Mouse (Mus musculus) intestine, embryonic 15.5 days (tissue): Measurements from ENCODE around the gene Hpf1. TPM values are rescaled to one million over a fixed set of nuclear protein-coding genes. Genes with fewer than 3 reads are reported as not detected.

Experiments used
- ATAC-seq: fragments of 200-750 bp; cut with Nextera tagmentation; 2 replicates; pipeline ENCODE4 v1.8.0; 2017; ENCODE audit warnings: moderate TSS enrichment, moderate library complexity
- H3K27ac ChIP-seq: fragments of 300-500 bp; sonication (generic); 2 replicates; pipeline ENCODE4 v1.5.1; 2015; ENCODE audit warnings: mild to moderate bottlenecking, inconsistent platforms
- H3K27me3 ChIP-seq: fragments of 300-500 bp; sonication (generic); replicated peaks from 2 replicates; pipeline ENCODE4 v1.6.1; 2015; ENCODE audit warnings: inconsistent platforms
- H3K36me3 ChIP-seq: fragments of 300-500 bp; sonication (generic); 2 replicates; pipeline ENCODE4 v1.6.1; 2015; ENCODE audit warnings: inconsistent platforms
- H3K4me1 ChIP-seq: fragments of 300-500 bp; sonication (generic); replicated peaks from 2 replicates; pipeline ENCODE4 v1.6.1; 2015; ENCODE audit warnings: inconsistent platforms
- H3K4me2 ChIP-seq: fragments of 300-500 bp; sonication (generic); replicated peaks from 2 replicates; pipeline ENCODE4 v1.6.1; 2015; ENCODE audit warnings: mild to moderate bottlenecking, inconsistent platforms
- H3K4me3 ChIP-seq: fragments of 300-500 bp; sonication (generic); replicated peaks from 2 replicates; pipeline ENCODE4 v1.5.1; 2015; ENCODE audit warnings: inconsistent platforms
- H3K9ac ChIP-seq: fragments of 300-500 bp; sonication (generic); 2 replicates; pipeline ENCODE4 v1.6.1; 2015; ENCODE audit warnings: inconsistent platforms
- H3K9me3 ChIP-seq: fragments of 300-500 bp; sonication (generic); 2 replicates; pipeline ENCODE4 v1.6.1; 2016; ENCODE audit warnings: inconsistent platforms
- WGBS: fragments of 180-500 bp; shearing (Covaris S2); methylation state at CpG from one replicate; pipeline ENCODE4 v1.1.7; 2015; 5-methylcytosine and 5-hydroxymethylcytosine counted together
- polyA plus RNA-seq: library from polyadenylated mRNA; unstranded; fragments of >200 nt; fragmentation: Nextera tagmentation; extraction: Ambion mirVana; gene quantifications from 2 replicates; pipeline ENCODE4 v1.2.1, GENCODE M21; 2015

Hpf1 gene
- polyA plus RNA-seq, 1 experiment from 2014 or later, result 100 TPM

DNA sequence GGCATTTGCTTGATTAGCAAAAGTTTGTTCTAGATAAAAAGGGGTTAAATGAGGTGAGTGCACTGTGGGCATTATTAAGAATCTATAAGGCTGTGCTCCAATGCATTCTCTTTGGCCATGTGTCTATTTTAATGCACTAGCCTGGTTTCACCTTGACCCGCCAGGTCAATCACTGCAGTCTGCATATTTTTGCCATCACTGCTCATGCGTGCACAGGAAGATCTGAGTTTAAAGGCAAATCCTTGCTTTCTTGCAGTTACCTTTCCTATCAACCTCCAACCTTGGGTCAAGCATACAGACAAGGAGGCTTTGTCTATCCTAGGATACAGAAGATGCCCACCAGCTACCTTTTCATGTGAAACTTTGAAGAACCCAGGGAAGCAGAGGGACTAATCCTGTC is 20.5 kb upstream of the Hpf1 start:
- no peak for ATAC-seq
- Histone ChIP-seq H3K9ac (no peak overlapping the region), H3K36me3 (no peaks in the 10 kb centered on the region), H3K4me3 (no peak overlapping the region), H3K4me2 (no peak overlapping the region), H3K9me3 (no peaks in the 10 kb centered on the region), H3K27me3 (no peaks in the 10 kb centered on the region), H3K4me1 (no peaks in the 10 kb centered on the region), H3K27ac (no peak overlapping the region)
- 79% methylated on average over 2 of the region's 2 CpGs for WGBS

DNA sequence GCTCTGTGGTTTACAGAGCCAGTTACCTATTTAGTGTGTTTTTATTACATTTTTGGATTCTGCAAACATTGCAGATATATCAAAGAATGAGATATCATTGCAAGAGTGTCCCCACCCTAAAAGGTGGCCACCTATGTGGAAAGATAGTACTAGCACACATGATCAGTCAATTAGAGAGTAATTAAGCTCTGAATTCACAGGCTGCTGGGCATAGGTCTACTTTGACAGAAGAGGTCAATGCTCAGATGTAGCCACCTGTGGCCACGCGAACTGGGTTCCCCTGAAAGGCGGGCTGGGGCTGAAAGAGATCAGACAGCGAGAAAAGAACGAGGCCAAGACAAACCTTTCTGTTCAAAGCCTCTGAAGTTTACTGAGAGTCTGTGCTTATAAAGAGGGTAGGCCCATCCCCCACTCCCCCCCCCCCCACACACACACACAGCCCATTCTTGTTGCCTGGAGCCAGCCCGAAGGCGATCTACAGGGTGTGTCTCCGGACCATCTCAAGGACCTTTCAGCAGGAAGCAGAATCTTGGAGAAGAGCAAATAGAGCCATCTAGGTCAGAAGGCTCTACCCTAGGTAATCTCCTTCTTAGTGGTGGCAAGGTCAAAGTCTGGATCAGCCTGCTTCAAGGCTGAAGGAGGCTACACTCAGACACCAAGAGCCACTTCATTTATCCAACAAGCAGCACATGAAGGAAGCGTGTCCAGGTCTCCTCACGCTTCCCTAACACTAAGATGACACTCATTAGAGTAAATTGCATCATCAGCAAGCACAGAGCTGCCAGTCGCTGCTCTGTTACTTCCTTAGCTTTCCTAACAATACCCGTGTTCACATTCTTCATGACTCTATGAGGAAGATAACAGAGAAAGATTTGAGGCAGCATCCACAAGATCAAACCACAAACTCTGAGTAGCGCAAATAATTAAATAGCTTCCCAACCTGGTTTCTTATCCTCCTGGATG is 19.7 kb upstream of the Hpf1 start:
- Histone ChIP-seq H3K27ac (no peak overlapping the region), H3K36me3 (no peaks in the 10 kb centered on the region), H3K4me3 (no peak overlapping the region), H3K9ac (no peak overlapping the region), H3K4me1 (no peaks in the 10 kb centered on the region), H3K27me3 (no peaks in the 10 kb centered on the region), H3K4me2 (no peak overlapping the region), H3K9me3 (no peaks in the 10 kb centered on the region)
- ATAC-seq, result peak; percentile 47; the same call in 1 of the 2 replicates
- 72% methylated on average over 13 of the region's 13 CpGs for WGBS

DNA sequence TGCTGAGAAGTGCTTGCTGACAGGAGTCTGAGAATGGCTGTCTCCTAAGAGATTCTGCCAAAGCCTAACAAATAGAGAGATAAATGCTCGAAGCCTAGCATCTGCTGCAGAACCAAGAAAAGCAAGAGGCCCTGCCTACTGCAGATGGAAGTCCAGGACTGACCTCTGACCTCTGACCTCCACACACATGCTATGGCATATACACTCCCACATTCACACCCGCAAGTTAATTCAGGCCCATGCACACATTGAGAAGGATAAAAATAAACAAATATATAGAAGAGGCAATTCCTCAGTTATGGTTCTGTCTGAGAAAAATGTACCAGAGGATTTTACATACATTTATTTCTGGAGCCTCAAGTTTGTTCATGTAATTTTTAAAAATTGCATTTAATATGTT is 11.6 kb upstream of the Hpf1 start:
- ATAC-seq, result no peak
- Histone ChIP-seq H3K4me3 (no peak overlapping the region), H3K4me1 (no peaks in the 10 kb centered on the region), H3K27ac (no peak overlapping the region), H3K4me2 (no peak overlapping the region), H3K36me3 (no peaks in the 10 kb centered on the region), H3K27me3 (no peaks in the 10 kb centered on the region), H3K9me3 (no peaks in the 10 kb centered on the region), H3K9ac (no peak overlapping the region)
- 73% methylated on average over 2 of the region's 2 CpGs for WGBS

DNA sequence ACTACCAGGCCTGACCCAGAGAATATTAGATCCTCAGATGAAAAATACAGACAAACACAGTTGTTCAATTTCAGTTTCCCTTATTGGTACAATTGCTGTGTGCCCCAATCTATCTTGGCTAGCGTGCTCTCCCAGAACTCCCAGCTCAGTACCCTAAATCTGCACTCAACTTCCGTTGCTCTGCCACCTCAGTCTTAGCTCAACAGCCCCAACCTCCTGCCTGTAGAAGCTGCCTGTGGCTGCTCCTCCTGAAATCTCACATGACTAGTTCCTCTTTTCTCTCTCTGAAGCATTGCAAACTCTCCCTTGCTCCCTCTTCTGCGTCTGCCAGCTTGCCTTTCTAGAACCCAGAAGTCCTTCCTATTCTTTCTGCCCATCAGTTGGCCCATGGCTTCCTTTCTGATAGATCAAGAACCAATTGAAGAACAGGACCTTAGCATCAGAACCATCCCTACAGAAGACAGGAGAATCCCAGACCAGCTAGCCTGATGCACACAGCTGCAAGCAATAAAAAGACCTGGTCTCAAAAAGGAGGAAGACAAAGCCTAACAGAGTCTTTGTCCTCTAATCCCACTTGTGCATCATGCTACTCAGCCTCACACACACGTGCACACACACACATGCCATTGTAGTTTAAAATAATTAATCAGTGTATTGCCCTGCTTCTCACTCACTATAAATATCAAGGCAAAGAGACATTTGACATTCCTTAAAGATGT is 6.6 kb upstream of the Hpf1 start:
- Histone ChIP-seq H3K4me1 (no peaks in the 10 kb centered on the region), H3K9me3 (no peaks in the 10 kb centered on the region), H3K4me3 (no peak overlapping the region), H3K4me2 (no peak overlapping the region), H3K36me3 (no peaks in the 10 kb centered on the region), H3K27ac (no peak overlapping the region), H3K27me3 (no peaks in the 10 kb centered on the region), H3K9ac (no peak overlapping the region)
- 77% methylated on average over 4 of the region's 4 CpGs for WGBS
- ATAC-seq, result no peak

DNA sequence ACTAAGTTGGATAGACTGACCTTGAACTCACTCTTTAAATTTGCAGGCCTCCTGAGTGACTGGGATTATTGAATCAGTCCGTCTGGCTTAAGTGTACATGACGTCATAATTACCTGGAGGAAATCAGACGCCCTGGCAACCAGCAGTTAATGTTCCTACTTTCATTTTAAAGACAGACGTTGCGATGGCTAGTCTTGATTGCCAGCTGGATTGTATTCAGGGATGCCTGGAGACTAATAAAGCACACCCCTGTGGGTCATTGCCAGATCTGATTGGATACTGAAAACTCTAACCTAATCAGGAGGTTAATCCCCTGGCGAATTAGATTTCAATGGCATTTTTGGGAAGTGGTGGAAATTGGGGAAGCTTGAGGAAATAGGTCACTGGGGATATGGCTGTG is 3.5 kb upstream of the Hpf1 start:
- Histone ChIP-seq H3K27ac (no peak overlapping the region), H3K4me3 (no peak overlapping the region), H3K4me2 (no peak overlapping the region), H3K9me3 (no peaks in the 10 kb centered on the region), H3K36me3 (no peaks in the 10 kb centered on the region), H3K4me1 (peaks cover 7% of the 10 kb centered on the region; the same call in 1 of the 2 replicates), H3K9ac (no peak overlapping the region), H3K27me3 (no peaks in the 10 kb centered on the region)
- no peak for ATAC-seq
- WGBS, result 50% methylated on average over 6 of the region's 6 CpGs

DNA sequence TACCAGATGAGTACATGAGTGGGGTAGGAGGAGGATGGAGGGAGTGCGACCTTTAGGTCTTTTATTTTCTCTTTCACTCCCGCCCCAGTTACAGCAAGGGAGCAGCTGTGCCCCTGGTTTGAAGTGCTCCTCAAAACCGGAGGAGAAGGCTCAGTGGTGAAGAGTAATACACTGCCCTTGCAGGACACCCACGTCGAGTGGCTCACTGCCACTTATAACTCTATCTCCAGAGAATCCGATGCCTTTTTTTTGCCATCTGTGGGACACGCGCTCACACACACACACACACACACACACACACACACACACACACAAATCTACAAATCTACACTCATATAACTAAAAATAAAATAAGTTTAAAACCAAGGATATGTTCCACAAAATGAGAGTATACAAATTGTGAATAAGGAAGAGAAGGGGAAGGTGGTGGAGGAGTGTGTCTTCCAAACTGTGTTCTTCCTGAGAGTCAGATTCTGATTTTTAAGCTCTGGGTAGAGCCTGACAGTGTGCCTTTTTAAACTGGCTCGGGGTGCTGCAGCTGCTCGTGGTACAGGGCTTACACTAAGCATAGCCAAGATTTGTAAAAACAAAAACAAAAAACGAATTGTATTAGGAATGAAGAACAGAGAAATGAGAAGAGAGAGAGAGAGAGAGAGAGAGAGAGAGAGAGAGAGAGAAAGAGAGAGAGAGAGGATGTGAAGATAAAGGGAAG is 931 bp upstream of the Hpf1 start:
- H3K9me3 ChIP-seq, result no peaks in the 10 kb centered on the region
- no peak overlapping the region for H3K27ac ChIP-seq
- 84% methylated on average over 11 of the region's 11 CpGs for WGBS
- peak overlapping the region; percentile 62; the same call in 1 of the 2 replicates for H3K4me2 ChIP-seq
- H3K36me3 ChIP-seq, result no peaks in the 10 kb centered on the region
- no peak overlapping the region for H3K9ac ChIP-seq
- ATAC-seq, result no peak
- H3K4me1 ChIP-seq, result peaks cover 9% of the 10 kb centered on the region; the same call in 1 of the 2 replicates
- no peak overlapping the region; the same call in 1 of the 2 replicates for H3K4me3 ChIP-seq
- H3K27me3 ChIP-seq, result no peaks in the 10 kb centered on the region

DNA sequence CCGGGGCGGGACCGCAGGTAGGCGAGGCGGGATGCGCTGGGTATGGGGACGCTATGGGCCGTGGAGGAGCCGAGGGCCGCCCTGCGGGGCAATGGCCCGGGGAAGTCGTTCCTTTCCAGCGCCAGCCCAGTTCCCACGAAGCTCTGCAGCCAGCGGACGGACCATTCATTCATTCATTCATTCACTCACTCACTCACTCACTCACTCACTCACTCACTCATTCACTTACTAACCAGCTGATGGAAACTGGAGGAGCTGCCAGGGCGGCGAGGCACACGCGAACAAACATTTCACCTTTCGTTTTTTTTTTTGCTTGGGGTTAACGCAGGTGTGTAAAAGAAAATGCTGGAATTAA is 279 bp downstream of the Hpf1 start:
- Histone ChIP-seq H3K27me3 (no peaks in the 10 kb centered on the region), H3K36me3 (no peaks in the 10 kb centered on the region), H3K9me3 (no peaks in the 10 kb centered on the region), H3K4me2 (peak overlapping the region; percentile 62), H3K4me3 (peak overlapping the region; percentile 87), H3K9ac (peak overlapping the region; percentile 83), H3K27ac (peak overlapping the region; percentile 54; the same call in 1 of the 2 replicates), H3K4me1 (peaks cover 9% of the 10 kb centered on the region; the same call in 1 of the 2 replicates)
- WGBS, result under 1% methylated on average over 23 of the region's 23 CpGs
- ATAC-seq, result no peak

DNA sequence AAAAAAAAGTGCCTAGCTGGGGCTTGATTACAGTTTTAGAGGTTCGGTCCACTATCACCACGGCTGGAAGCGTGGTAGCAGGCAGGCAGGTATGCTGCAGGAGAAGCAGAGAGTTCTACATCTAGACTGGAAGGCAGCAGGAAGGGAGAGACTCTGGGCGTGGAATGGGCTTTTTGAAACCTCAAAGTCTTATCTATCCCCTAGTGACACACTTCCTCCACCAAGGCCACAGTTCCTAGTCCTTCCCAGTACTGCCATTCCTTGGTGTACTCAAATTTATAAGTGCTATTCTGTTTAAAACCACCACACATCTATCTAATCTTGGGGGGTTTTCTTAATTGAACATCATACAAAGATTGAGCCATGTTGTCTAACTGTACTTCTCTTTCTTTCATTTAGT is 1.5 kb downstream of the Hpf1 start:
- Histone ChIP-seq H3K36me3 (no peaks in the 10 kb centered on the region), H3K4me1 (peaks cover 9% of the 10 kb centered on the region; the same call in 1 of the 2 replicates), H3K27me3 (no peaks in the 10 kb centered on the region), H3K4me2 (no peak overlapping the region), H3K9ac (no peak overlapping the region), H3K4me3 (no peak overlapping the region), H3K9me3 (no peaks in the 10 kb centered on the region), H3K27ac (no peak overlapping the region)
- WGBS, result 93% methylated on average over 4 of the region's 4 CpGs
- ATAC-seq, result no peak

DNA sequence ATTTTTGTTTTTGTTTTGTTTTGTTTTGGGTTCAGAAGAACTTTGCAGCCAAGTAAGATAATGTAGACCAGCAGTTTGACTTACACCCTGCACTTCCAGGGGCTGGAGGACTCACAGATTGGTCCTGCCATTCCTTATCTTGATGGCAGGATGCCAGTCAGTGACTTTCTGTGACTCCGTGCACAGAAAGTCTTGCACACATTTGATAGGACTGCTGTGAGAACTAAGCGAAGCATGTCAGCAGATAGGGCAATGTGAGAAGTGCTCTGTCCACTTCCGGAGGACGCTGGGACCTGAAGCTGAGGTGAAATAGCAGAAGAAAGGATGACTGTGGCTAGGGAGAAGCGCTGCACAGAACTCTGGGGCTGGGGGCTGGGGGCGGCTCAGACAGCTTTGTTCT is 5.7 kb downstream of the Hpf1 start:
- Histone ChIP-seq H3K4me2 (no peak overlapping the region), H3K27me3 (no peaks in the 10 kb centered on the region), H3K9ac (no peak overlapping the region), H3K36me3 (peaks cover 2% of the 10 kb centered on the region; the same call in 1 of the 2 replicates), H3K9me3 (no peaks in the 10 kb centered on the region), H3K4me3 (no peak overlapping the region), H3K27ac (no peak overlapping the region), H3K4me1 (peaks cover 8% of the 10 kb centered on the region; the same call in 1 of the 2 replicates)
- WGBS, result 86% methylated on average over 6 of the region's 6 CpGs
- no peak for ATAC-seq

DNA sequence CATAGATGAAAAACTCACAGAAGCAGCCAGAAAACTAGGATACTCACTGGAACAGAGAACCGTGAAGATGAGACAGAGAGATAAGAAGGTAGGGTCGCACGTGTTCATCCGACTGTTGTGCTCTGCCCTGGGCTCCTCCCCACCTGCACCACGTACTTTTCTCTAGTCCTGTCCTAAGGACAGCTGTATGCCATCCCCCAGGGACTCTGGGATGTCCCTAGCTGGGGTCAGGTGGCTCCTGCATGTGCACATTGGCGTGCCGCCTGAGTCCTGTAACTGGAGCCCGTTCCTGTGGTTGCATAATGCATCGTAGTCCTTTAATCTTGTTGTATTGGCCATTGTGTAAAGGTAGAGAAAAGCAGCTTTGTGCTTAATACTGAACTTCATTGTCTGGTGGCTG is 9.9 kb downstream of the Hpf1 start:
- no peak for ATAC-seq
- WGBS, result 81% methylated on average over 9 of the region's 9 CpGs
- H3K27ac ChIP-seq, result no peak overlapping the region
- H3K27me3 ChIP-seq, result no peaks in the 10 kb centered on the region
- H3K4me3 ChIP-seq, result no peak overlapping the region
- H3K4me1 ChIP-seq, result no peaks in the 10 kb centered on the region
- no peak overlapping the region for H3K4me2 ChIP-seq
- H3K9ac ChIP-seq, result no peak overlapping the region
- peaks cover 2% of the 10 kb centered on the region; the same call in 1 of the 2 replicates for H3K36me3 ChIP-seq
- no peaks in the 10 kb centered on the region for H3K9me3 ChIP-seq

DNA sequence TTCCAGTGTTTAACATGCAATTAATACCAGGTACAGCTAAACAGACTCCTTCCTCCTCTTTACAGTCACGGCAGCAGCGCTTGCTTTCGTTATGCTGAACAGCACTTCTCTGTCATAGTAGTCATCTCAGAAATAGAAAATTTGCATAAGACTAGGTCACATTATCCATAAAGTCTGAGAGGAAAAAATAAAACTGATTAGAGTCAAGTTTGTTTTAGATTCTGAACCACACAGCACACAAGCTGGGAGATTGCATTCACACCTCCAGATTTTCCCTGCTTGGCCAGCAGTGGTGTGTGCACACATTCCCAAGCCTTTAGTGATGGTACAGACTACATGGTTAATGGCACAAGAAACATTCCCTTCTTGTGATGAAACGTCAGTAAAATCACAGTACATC is 21.9 kb downstream of the Hpf1 start:
- H3K4me1 ChIP-seq, result no peaks in the 10 kb centered on the region
- H3K9me3 ChIP-seq, result no peaks in the 10 kb centered on the region
- H3K36me3 ChIP-seq, result peaks cover 4% of the 10 kb centered on the region; the same call in 1 of the 2 replicates
- H3K27ac ChIP-seq, result no peak overlapping the region
- no peak overlapping the region for H3K4me3 ChIP-seq
- H3K27me3 ChIP-seq, result no peaks in the 10 kb centered on the region
- no peak for ATAC-seq
- no peak overlapping the region for H3K9ac ChIP-seq
- 76% methylated on average over 4 of the region's 4 CpGs for WGBS
- H3K4me2 ChIP-seq, result no peak overlapping the region

DNA sequence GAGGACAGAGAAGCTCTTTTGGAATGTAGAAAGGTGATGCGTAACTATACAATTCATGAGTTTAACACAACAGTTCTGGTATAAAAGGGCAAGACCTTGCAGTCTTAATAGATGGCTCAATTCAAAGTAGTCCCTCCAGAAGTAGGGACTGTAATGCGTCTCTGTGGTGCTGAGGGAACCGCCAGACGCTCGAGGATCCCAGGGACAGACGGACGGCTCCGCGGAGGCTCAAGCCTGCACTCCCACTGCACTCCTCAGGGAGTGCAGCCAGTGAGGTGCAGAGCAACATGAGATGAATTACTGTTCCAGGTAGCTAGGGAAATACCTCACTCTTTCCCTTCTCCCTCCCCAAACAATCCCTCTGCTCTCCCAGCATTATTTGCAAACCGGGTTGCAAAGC is 22.3 kb downstream of the Hpf1 start:
- Histone ChIP-seq H3K4me2 (no peak overlapping the region), H3K9ac (no peak overlapping the region), H3K27me3 (no peaks in the 10 kb centered on the region), H3K4me3 (no peak overlapping the region), H3K9me3 (no peaks in the 10 kb centered on the region), H3K4me1 (no peaks in the 10 kb centered on the region), H3K27ac (no peak overlapping the region), H3K36me3 (peaks cover 4% of the 10 kb centered on the region; the same call in 1 of the 2 replicates)
- 53% methylated on average over 10 of the region's 10 CpGs for WGBS
- no peak for ATAC-seq
